In genomic region chr17:14579671-14580070, GRCm38 (mm10) we compare ENCODE assay signal across 34 mouse cellular contexts.
"Had no signal": no experiment of that assay in that cellular context is flagged by ENCODE, and none has a peak within 500 bp of the region (broad histone marks: within the 10 kb centered on the region; RNA-seq: fewer than 3 reads in every experiment).

No protein-coding gene starts in this region.

- DNase-seq: heart, postnatal 10 days; heart, postnatal 14 days; heart, postnatal 36 days; heart, postnatal 4 days; kidney, adult 11 months; kidney, adult 18-20 months; kidney, adult 2 months; kidney, adult 8-10 months; kidney, adult 9 months; kidney, postnatal 10 days; kidney, postnatal 14 days; kidney, postnatal 25 days; kidney, postnatal 36 days; kidney, postnatal 4 days; layer of hippocampus, adult 9-11 months; layer of hippocampus, postnatal 36 days had no signal

- H3K4me2 ChIP-seq: heart, embryonic 11.5 days; heart, embryonic 13.5 days; heart, embryonic 15.5 days; hindbrain, embryonic 12.5 days; hindbrain, embryonic 13.5 days; hindbrain, embryonic 14.5 days; hindbrain, embryonic 15.5 days; intestine, embryonic 15.5 days; kidney, embryonic 15.5 days had no signal

- H3K9ac ChIP-seq: heart, embryonic 13.5 days; heart, embryonic 15.5 days; hindbrain, embryonic 12.5 days; hindbrain, embryonic 13.5 days; hindbrain, embryonic 14.5 days; hindbrain, embryonic 15.5 days; intestine, embryonic 15.5 days; kidney, embryonic 15.5 days had no signal

- H3K4me1 ChIP-seq: heart, embryonic 15.5 days; hindbrain, embryonic 10.5 days; hindbrain, embryonic 12.5 days; hindbrain, embryonic 13.5 days; hindbrain, embryonic 15.5 days; kidney, embryonic 15.5 days had no signal

- H3K27ac ChIP-seq: heart, embryonic 13.5 days; heart, embryonic 15.5 days; hindbrain, embryonic 10.5 days; hindbrain, embryonic 12.5 days; hindbrain, embryonic 13.5 days; hindbrain, embryonic 14.5 days; hindbrain, embryonic 15.5 days; hindbrain, postnatal 0 days; intestine, embryonic 15.5 days; kidney, embryonic 15.5 days; kidney, postnatal 0 days; layer of hippocampus, adult 2 months; left cerebral cortex, adult 2 months had no signal

- H3K27me3 ChIP-seq: heart, embryonic 13.5 days; heart, embryonic 15.5 days; hindbrain, embryonic 12.5 days; hindbrain, embryonic 13.5 days; hindbrain, embryonic 15.5 days; intestine, embryonic 15.5 days; kidney, embryonic 15.5 days had no signal

- H3K9me3 ChIP-seq: heart, embryonic 13.5 days; heart, embryonic 15.5 days; hindbrain, embryonic 10.5 days; hindbrain, embryonic 12.5 days; hindbrain, embryonic 13.5 days; hindbrain, embryonic 15.5 days; intestine, embryonic 15.5 days; kidney, embryonic 15.5 days had no signal

- H3K4me3 ChIP-seq: heart, embryonic 13.5 days; heart, embryonic 15.5 days; hindbrain, embryonic 10.5 days; hindbrain, embryonic 12.5 days; hindbrain, embryonic 13.5 days; hindbrain, embryonic 15.5 days; intestine, embryonic 15.5 days; kidney, embryonic 15.5 days; layer of hippocampus, adult 2 months; left cerebral cortex, adult 2 months had no signal

- ATAC-seq: hindbrain, embryonic 16.5 days; hindbrain, postnatal 0 days; inflammation-experienced regulatory T-cells, adult 6 months; intestine, embryonic 15.5 days; intestine, embryonic 16.5 days; intestine, postnatal 0 days had no signal

- H3K36me3 ChIP-seq: heart, embryonic 13.5 days; heart, embryonic 15.5 days; hindbrain, embryonic 10.5 days; hindbrain, embryonic 12.5 days; hindbrain, embryonic 13.5 days; hindbrain, embryonic 15.5 days; intestine, embryonic 15.5 days; kidney, embryonic 15.5 days had no signal
